Mouse (Mus musculus) heart, adult 2 months (tissue): ENCODE data around the gene Aak1.

ENCODE experiments used
- CTCF ChIP-seq: fragments of 200-600 bp; IDR thresholded peaks from 2 replicates; pipeline ENCODE4 v1.8.1; 2022; ENCODE audit warnings: antibody characterized with exemption, mild to moderate bottlenecking, moderate library complexity
- POLR2A ChIP-seq: fragments of 200-500 bp; IDR thresholded peaks from 2 replicates; pipeline ENCODE4 v1.6.1; 2011; ENCODE audit warnings: mild to moderate bottlenecking, low read depth, low read length, control low read depth; ENCODE audit not compliant: insufficient read depth

DNA sequence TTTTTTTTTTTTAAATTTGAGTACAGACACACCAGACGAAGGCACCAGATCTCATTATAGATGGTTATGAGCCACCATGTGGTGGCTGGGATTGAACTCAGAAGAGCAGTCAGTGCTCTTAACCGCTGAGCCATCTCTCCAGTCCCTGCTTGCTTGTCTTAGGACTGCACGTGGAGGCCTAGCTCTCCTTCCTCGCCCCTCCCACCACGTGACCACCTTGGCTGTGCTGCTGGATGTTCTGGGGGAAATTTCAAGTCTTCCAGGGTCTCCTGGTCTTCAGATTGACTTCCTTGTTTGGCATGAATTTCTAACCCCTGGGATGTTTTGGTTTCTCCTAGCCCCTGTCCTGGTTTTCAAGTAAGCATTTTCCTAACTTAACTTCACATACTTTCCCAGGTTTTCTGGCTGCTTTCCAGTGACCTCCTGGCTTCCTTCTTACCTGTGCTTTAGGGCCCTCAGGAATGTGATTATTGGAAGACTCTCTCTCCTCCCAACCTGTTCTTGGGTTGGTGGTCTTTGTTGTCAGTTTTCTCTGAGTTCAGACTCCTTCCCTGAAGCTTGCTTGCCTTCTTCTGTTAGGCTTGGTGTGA lies 59.3 kb downstream of the Aak1 start:
- TF ChIP-seq POLR2A: no peak
- TF ChIP-seq CTCF: no peak
